Mouse (Mus musculus) layer of hippocampus, adult 8-10 months (tissue): ENCODE results near the gene Snrpa. TPM values are rescaled to one million over a fixed set of nuclear protein-coding genes. Genes with fewer than 3 reads are reported as not detected.

Experiments used
- DNase-seq, 2 experiments: peaks; one replicate each; pipeline ENCODE4 v3.0.0; 2022; ENCODE audit warnings: low spot score in 2 of 2
- microRNA-seq, 2 experiments: library from miRNA; unstranded; fragments of <30 nt; microRNA quantifications; one replicate each; pipeline ENCODE4 v1.2.0; 2022
- total RNA-seq, 4 experiments: library from RNA; stranded (reverse); gene quantifications; 2 replicates each; pipeline ENCODE4 v1.2.4; 2022

The Snrpa gene
- total RNA-seq, 4 experiments from 2014 or later = 82.0 to 108 (median 85.0) TPM

DNA sequence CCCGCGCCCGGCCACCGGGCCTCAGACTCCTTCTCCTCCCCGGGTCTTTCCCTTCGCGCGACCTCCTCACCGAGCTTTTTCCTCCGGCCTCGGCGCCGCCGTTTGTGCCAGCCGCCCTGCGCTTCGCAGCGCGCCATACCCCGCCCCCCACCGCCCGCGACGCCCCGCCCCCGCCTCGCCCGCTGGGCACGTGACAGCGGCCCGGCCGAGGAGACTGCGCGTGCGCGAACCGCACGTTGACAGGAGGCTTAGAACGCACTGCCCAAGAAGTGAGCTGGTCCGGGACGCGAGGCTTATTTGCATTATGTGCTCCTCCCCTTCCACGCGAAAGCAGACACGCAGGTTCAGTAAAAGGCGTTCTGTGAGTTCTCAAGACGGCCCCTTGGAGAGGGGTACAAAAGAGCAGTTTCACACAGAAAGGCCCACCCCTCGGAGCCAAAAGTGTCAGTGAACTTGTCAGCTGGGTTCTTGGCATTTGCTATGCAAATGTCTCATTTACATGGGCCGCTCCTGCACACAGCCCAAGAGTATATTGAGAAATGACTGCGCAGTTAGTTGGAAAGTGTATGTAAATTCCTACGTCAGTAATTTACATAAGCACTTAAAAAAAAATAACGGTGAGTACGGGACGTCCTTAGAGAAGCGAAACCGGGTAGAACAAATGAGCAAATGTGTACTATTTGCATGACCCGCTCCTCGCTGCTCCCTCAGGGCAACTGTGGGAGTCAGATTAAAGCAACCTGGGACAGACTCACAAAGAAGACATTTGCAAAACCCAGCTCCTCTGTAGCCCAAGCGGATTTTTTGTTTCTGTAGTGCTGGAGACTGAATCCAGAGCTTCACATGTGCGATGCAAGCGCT, 29.2 kb downstream of the Snrpa start, which contains the start of gene Egln2:
Egln2 (minus strand) TSS at position 189 of the 861 bp plus-strand sequence.
- DNase-seq = peak; percentile 94 to 96

DNA sequence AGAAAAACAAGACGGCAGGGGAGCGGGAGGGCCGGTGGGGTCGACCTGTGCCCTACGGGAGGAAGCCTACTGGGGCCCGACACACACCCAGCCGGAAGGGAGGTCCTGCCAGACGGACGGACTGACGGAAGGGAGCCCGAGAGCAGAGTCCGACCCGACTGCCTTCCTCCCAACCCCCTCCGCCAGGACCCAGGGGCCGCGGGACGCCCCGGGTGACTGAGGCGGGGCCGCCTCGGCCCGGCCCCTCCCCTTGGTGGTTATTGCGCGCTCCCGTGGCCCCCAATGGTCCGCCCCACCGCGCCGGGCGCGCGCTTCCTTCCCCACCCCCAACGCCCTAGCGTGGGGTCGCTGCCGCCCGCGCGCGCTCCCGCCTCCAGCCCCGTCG, 29.9 kb downstream of the Snrpa start:
- DNase-seq = peak in 1 of 2 experiments; percentile 65

DNA sequence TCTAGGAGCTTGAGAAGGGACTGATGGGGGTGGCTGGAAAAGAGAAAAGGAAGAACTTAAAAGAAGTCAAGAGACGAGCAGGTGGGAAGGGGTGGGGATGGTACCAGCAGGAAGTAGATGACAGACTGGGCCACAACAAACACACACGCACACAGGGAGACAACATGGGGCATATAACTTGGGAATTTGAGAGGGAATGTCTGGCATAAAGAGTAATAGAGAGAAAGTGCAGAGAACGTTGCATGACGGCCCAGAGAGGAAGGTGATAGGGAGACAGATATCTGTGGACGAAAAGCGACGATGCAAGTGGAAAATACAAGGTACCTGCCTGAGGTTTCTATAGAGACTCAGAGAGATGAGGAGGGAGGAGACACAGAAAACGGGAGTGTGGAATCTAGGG, 30.4 kb downstream of the Snrpa start:
- no peak for DNase-seq

DNA sequence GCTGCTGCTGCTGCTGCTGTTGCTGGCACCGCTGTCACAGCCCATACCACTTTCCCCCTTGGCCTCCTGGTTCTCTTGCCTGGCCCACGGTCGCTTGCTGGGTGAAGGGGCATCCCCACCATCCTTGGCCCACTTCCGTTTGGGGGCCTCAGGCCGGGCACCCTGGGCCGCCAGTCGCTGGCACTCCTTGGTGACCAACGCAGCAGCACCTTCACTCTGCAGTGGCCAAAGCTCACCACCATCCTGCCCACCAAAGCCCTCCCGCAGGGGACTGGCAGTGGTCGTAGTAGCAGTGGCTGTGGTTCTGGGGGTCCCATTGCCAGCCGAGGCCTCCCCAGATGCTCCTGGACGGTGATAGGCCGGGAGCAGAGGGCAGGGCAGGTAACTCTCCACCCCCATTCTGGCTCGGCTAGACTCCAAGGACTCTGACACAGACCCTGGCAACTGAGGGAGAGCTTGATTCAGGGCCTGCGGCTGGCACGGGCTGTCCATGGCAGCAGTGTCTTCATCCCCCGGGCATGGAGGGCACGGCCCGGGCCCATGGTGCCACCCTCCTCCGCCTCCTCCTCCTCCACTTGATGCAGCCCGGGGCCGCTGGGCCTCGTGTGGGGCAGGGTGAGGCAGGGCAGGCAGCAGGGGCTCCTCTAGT, 30.9 kb downstream of the Snrpa start:
- no peak for DNase-seq

DNA sequence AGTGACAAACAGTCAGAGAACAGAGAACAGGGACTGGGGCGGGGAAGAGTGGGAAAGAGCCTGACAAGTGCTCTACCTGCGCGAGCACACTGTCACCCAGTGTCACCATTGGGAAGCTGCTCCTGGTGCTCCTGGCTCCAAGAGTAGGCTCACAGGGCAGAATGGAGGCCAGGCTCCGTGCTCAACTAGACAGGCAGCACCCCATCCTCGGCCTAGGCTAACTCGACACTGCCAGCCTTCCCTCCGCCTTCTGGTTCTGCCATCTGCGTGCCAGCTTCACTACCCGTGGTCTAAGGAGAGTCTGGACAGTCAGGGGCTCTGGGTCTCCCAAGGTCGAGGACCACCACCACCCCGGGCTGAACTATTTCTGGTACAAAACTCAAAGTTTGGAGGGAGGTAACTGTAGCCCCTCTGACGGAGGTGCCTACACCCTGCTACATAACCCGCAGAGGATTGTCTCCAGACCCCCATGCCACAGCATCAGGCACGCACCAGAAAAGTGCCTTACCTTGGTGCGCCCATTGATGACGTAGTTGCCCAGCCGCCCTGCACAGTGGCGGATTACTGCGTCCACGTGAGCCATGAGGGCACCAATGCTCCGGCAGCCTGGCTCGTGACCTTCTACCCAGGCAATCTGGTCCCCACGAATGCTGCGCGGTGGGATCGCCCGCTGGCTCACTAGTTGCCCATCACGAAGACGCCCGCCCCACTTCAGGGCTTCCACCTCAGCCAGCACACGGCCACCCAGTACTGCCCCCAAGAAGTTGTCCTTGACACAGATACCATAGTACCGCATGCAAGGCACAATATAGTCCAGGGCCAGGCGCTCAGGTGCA, 31.7 kb downstream of the Snrpa start:
- DNase-seq = no peak

DNA sequence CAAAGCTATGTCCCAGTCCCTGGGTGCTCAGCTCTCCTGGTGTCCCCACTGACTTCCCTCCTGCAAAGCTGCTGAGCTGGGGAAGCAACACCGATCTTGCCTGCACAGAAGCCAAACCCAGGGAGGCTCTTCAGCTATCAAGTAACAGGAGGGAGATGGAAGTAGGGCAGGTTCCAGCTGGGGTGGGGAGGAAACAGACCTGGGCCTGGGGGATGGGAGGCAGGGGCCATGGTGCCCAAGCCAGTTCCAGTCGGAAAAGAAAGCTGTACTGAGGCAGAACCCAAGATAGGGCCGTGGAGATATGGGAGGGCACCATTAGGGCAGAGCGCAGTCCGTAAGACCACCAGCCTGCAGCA, 32.6 kb downstream of the Snrpa start:
- DNase-seq = no peak

DNA sequence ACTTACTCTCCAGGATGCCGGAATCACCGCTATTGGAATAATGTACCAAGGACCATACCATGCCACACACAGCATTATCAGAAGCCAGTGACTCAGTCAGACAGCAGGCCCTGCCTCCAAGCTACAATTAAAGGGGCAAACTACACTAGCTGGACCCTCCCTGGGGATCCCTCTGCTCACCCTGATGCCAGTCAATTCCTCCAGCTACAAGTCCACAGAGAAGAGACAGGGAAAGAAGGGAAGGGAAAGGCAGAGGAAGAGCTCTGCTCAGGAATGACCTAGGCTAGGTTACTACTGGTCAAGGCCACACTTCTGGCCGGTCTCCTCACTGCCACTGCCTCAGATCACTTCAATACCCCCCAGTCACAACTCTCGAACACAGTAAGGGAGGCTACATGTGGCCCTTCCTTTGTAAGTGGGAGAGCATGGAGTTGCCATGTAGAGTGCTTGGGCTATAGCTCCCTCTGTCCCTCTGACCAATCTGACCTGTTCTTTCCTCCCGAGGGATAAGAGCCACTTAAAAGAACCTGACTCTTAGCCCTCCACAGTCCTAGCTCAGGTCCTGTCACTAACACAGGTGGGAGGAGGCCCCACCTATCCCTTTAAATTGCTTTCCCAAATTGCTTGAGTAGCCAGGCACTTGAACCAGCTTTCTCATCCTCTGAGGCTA, 33.2 kb downstream of the Snrpa start:
- DNase-seq = no peak

DNA sequence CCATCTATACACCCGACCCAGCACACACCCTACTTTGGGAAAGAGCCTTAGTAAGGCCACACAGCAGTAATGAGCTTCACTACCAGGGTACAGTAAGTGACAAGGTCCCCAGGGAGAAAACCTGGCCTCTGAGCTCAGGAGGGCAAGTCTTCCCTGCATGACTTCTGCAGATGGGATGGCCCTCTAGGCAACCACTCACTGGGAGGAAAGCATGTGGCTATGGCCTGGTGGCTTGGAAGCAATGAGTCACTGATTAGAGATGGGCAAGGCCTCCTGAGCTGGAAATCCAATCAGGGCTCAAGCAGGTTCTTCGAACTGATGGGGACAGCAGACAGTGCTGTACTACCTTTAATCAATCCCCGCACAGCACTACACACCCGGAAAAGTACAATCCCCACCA, 34.3 kb downstream of the Snrpa start:
- no peak for DNase-seq

DNA sequence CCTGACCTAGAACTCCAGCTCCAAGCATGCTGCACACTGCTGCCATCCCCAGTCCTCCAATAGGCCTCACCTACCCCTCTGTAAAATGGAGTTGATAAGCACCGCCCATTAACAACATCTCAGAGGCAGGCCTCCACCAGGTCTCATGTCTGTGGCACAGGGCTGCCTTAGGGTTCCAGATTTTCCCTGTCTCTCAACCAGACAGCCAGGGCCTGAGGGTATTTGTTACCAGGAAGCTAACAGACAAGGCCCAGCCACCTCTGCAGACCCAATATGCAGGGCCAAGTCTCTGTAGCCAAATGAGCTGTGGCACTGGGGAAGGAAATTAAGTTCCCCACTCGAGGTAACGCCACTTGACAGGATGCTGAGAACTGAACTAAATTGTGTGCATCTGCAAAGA, 35.1 kb downstream of the Snrpa start:
- no peak for DNase-seq

DNA sequence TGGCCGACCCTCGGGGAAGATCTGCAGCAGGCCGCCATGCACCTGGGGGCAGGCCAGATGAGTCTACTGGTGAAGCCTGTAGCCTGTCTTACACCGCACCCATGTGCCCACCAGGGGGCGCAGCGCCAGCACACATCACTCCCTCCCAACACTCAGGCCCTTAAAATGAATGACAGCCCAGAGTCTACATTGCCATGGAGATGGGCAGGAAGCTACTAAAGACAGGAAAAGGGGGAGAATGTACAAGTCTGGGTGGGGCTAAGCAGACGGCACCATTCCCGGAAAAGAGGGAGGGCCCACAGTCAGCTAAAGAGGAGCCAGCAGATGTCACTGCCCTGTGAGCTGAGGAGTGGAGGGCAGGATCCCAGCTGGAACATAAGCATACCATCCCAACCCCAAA, 36.2 kb downstream of the Snrpa start:
- DNase-seq = peak; percentile 87 to 90

DNA sequence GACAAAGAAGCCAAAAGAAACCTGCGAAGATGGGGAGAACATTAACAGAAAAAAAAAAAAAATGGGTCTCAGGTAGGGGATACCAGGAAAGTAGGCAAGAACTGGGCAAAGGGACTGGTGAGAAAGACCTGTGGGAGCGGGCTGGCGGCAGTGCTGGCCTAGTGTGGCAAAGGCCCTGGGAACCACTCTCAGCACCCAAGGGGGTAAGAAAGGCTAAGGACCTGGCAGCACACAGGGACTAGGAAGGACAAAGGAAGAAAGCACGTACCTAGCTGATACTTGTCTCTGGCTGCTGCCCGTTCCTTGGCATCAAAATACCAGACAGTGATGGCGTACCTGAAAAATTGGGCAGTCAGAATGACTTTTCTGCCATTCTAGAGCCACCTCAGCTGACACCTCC, 36.8 kb downstream of the Snrpa start:
- no peak for DNase-seq

DNA sequence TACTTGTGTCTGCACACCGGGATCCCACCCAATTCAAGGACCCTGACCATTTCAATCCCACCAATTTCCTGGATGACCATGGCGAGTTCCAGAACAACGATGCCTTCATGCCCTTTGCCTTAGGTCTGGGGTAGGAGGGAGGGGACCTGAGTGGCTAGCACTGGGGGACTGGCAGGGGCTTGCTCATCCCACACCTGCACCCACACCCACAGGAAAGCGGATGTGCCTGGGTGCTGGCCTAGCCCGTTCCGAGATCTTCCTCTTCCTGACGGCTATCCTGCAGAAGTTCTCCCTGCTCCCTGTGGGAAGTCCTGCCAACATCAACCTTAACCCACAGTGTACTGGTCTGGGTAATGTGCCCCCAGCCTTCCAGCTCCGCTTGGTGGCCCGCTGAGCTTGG, 37.9 kb downstream of the Snrpa start:
- no peak for DNase-seq

DNA sequence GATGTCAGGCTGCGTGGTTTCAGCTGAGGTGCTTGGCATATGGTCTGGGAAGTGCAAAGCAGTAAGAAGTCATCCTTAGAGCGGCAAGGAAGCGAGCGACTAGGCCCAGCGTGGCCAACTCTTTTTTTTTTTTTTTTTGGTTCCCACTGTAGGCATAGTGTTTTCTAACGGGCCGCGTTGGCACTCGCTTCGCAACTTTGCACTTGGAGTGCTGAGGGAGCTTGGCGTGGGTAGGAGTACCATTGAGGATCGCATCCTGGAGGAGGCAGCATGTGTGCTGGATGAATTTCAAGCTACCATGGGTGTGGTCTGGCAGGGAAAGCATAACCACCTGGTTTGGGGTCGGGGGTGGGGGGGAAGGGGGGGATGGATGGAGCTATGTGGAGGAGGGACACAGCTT, 40.1 kb downstream of the Snrpa start:
- DNase-seq = no peak

DNA sequence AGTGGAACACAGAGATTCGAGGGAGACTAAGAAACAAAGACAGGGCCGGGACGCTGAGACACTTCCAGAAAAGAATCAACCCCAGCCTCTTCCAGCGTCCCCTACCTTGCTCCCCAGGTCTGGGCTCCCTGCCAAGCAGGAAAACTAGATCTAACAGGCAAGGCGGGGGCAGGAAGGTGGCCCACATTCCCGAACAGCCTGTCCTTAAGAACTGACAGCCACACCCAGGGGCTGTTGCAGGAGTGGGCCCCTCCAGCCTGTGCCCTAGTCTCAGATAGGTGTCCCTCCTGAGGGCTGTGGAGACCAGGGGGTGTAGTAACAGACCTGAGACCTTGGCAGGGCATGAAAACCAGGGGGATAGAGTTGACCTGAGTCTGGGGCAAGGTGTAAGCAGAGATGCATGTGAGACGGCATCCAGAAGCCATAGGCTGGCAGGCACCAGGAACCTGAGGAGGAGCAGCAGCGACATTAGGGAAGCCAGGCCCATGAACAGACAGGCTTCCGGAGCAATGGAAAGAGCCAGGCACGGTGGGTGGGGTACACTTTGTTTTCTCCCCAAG, 42.8 kb downstream of the Snrpa start, which contains the start of gene Cyp2t4:
Cyp2t4 (plus strand) TSS at position 510 of the 560 bp plus-strand sequence.
- no peak for DNase-seq

Small RNA genes within 50 kb of the gene (microRNA-seq; reads per million reads assigned to microRNA genes)
- 0 reads per million in 2 experiments for gene Mir1191
- 0.32 to 0.51 reads per million in 2 experiments for gene Mir3101

Other genes starting within 250 kb of the Snrpa start
- not detected for gene Cyp2a12, start 167.2 kb downstream of the Snrpa start, total RNA-seq
- gene Cyp2f2, start 76.4 kb downstream of the Snrpa start, total RNA-seq = under 1 TPM in 3 of 4 experiments, not detected in 1; 0.23 to 0.69 (median 0.56) TPM
- not detected for gene Cyp2t4, start 42.6 kb downstream of the Snrpa start, total RNA-seq
- gene Egln2, start 29.5 kb downstream of the Snrpa start, total RNA-seq = 100 to 1,000 TPM in 3 of 4 experiments, 10 to 100 TPM in 1; 97.6 to 103 (median 102) TPM
- gene Rab4b, start 17.4 kb downstream of the Snrpa start, total RNA-seq = 100 to 1,000 TPM in 2 of 4 experiments, 10 to 100 TPM in 2; 91.9 to 112 (median 102) TPM
- not detected for gene Gm21983, start 15.2 kb downstream of the Snrpa start, total RNA-seq
- gene Mia, start 15.1 kb downstream of the Snrpa start, total RNA-seq = 1 to 10 TPM in 3 of 4 experiments, under 1 TPM in 1; 0.86 to 3.9 (median 2.5) TPM
- 10 to 100 TPM; 20.9 to 27.3 (median 25.7) TPM for gene BC024978, start 490 bp downstream of the Snrpa start, total RNA-seq
- 10 to 100 TPM; 10.6 to 13.5 (median 12.4) TPM for gene Itpkc, start 32.4 kb upstream of the Snrpa start, total RNA-seq
- 10 to 100 TPM; 38.9 to 48.4 (median 42.6) TPM for gene Coq8b, start 36.8 kb upstream of the Snrpa start, total RNA-seq
- 100 to 1,000 TPM; 110 to 133 (median 125) TPM for gene Numbl, start 62.2 kb upstream of the Snrpa start, total RNA-seq
- 10 to 100 TPM; 48.5 to 59.4 (median 57.9) TPM for gene Ltbp4, start 141.4 kb upstream of the Snrpa start, total RNA-seq
- 10 to 100 TPM; 29.6 to 49.1 (median 34.1) TPM for gene Shkbp1, start 159.7 kb upstream of the Snrpa start, total RNA-seq
- not detected for gene Gm20479, start 161.1 kb upstream of the Snrpa start, total RNA-seq